Mouse (Mus musculus) kidney, adult 2 months (tissue): Measurements from ENCODE around the gene Eps8l2.

Source experiments
- CTCF ChIP-seq: fragments of 200-500 bp; conservative IDR thresholded peaks from 2 replicates; pipeline ENCODE4 v1.5.1; 2011; ENCODE audit warnings: low read depth, mild to moderate bottlenecking, control low read depth, low read length, moderate library complexity, mixed read lengths; ENCODE audit not compliant: insufficient read depth, insufficient read length
- POLR2A ChIP-seq: fragments of 200-500 bp; IDR thresholded peaks from one replicate; pipeline ENCODE4 v1.6.1; 2011; ENCODE audit warnings: low read depth, low read length, control low read depth

DNA sequence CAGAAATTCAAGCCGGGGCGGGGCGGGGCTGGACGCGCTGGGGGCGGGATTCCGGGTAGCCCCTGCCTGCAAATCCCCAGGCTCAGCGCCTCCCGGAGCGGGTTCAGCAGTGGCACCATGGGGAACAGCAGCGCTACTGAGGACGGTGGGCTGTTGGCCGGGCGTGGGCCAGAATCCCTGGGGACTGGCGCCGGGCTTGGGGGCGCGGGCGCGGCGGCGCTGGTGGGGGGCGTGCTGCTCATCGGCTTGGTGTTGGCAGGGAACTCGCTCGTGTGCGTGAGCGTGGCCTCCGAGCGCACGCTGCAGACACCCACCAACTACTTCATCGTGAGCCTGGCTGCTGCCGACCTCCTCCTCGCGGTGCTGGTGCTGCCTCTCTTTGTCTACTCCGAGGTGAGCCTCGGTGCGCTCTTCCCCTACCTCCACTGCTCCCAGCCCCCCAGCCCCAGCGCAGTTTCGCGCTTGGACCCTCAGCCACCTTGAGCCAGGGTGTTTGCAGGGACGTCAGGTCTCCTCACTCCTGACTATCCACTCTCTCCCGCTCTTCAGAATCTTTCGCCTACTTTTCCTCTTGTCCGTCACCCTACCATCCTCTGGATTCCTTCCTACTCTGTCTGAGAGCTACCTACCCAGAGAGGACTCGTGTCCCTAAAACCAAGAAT is 46.6 kb upstream of the Eps8l2 start, which contains the start of gene Drd4:
- no peak for TF ChIP-seq CTCF
- TF ChIP-seq POLR2A = no peak
